Mouse (Mus musculus): ENCODE measurements at regions not wholly inside any gene's neighbourhood (a gene's known extent, or its start where the extent isn't known, plus 50 kb on each side); places are given as distances from the start of the nearest gene placed in this dataset.

DNA sequence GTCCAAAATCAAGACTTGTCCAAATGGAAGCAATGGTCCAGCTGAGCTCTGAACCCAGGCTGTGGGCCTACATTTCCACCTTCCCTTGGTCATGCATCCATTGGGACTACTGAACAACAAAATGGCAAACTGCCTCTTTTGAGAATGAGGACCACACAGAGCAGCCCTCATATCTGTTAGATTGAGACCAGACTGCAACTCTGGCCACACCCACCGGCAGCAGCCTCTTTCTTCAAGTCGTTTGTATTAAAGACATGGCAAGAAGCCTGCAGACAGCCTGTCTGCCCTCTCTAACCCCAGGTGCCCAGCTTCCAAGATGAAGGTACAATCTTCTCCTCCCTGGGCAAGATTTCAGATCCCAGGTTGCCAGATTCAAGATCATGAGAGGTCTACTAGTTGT is 51.8 kb upstream of the St6galnac3 start:
- no peak for DNase-seq (ENCODE audit: extremely low read depth, insufficient read length, low spot score)

- DNase-seq (ENCODE audit: extremely low read depth, insufficient read length, low spot score): peak; percentile 9
These were observed 53.4 kb upstream of the St6galnac3 start for GRCm38 (mm10) chr3:153778386-153778785.

- no peak for DNase-seq (ENCODE audit: extremely low read depth, insufficient read length, low spot score)
These were observed 57.5 kb upstream of the St6galnac3 start for GRCm38 (mm10) chr3:153782467-153782866.

- no peak for DNase-seq (ENCODE audit: extremely low read depth, insufficient read length, low spot score)
These were observed 58.3 kb upstream of the St6galnac3 start for GRCm38 (mm10) chr3:153783294-153783741.

DNA sequence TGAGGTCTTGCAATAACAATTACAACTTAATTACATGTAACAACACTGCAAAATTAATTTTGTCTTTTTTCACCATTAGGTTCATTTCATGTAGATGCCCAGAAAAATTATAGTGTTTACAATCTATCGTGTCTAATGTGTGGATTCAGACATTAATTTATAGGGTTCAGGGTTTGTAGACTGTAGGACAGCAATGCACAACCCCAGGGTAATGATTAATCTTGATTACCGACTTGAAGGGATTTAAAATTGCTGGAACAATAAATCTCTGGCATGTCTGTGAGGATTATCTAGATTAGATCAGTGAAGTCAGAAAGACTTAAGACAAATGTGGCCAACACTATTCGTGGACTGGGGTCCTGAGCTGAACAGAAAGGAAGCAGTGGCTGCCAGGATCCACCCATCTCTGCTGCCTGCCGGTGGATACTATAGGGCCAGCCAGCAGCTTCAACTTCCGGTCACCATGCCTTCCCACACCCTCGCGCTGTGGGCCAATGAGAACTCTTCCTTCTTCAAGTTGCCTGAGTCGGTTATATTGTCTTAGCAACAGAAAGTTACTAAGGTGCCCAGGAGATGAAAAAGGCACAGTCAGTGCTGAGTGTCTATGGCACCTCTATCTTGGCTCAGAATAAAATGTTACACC is 59.1 kb upstream of the St6galnac3 start:
- DNase-seq (ENCODE audit: extremely low read depth, insufficient read length, low spot score): no peak

DNA sequence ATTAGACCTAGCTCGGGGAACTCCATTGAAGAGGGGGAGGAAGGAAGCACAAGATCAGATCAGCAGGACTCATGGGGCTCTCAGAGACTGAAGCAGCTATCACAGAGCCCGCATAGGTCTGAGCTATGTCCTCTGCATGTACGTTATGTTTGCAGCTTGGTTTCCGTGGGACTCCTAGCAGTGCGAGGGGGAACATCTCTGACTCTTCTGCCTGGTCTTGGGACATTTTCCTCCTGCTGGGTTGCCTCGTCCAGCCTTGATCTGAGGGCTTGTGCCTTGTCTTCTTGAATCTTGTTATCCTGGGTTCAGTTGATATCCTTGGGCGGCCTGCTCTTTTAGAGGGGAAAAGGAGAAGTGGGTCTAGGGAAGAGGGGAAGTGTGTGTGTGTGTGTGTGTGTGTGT is 53.6 kb upstream of the Asb17 start:
- DNase-seq (ENCODE audit: extremely low read depth, insufficient read length, low spot score): no peak

- DNase-seq (ENCODE audit: extremely low read depth, insufficient read length, low spot score): no peak
These were observed 53.0 kb upstream of the Asb17 start for GRCm38 (mm10) chr3:153790883-153791609.

DNA sequence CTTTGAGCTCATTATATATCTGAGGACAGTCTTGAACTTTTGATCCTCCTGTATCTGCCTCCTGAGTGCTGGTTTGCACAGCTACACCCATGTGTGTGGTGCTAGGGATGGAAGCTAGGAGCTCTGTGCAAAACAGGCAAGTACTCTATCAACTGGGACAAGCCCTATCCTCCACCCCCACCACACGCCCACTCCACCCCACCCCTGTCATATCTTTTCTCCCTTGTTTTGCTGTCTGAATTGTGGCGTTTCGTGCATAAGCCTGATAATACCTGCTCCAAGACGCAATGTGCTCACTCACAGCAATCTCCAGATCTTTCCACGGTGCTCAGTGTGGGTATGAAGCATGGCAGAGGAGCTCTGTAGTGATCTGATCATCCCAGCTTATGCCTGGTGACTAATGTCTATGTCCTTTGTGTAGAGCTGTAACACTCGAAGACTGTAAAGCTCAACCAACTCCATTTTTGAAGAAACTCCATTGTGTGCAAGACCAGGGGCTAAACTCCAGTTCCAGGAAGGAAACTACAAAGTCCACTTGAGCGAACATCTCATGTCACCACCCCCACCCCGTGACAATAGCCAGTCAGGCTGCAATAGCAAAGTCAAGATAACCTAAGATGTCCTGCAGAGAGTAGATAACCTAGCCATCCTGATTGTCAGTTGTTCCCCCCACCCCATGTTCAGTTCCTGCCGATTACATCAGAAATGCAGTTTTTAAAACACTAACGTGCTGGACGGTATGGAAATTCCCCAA is 52.2 kb upstream of the Asb17 start:
- DNase-seq (ENCODE audit: extremely low read depth, insufficient read length, low spot score): no peak

DNA sequence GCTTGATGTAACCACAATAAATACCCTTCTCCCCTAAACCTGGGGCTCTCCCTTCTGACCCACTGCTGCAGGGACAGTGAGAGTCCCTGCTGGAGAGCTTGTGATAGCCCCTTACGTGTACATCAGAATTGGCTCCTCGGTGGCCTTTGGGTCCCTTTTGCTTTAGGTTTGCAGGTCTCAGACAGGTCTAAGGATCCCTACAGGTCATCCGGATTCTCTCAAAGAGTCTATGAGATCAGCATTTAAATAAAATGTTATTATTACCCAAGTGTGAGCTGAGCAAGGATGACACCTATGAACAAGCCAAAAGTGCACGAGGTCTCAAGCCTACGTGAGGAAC is 51.7 kb upstream of the Asb17 start:
- DNase-seq (ENCODE audit: extremely low read depth, insufficient read length, low spot score): no peak
